Mouse (Mus musculus) spleen, adult 2 months (tissue): Measurements from ENCODE around the gene a. TPM values are rescaled to one million over a fixed set of nuclear protein-coding genes. Genes with fewer than 3 reads are reported as not detected.

Experiments
- DNase-seq, 2 experiments: peaks; one replicate each; pipeline versions ENCODE4 v3.0.0 to v3.0.0-alpha.2; 2012 to 2021; ENCODE audit warnings: low spot score in 2 of 2, low read depth in 1 of 2
- H3K27ac ChIP-seq: fragments of 200-500 bp; 2 replicates; pipeline ENCODE4 v1.5.1; 2012; ENCODE audit warnings: low read length, inconsistent platforms; ENCODE audit not compliant: insufficient read depth
- H3K27me3 ChIP-seq: fragments of 200-500 bp; 2 replicates; pipeline ENCODE4 v1.6.1; 2012; ENCODE audit warnings: mild to moderate bottlenecking, moderate library complexity, low read length, inconsistent platforms; ENCODE audit not compliant: control insufficient read depth, insufficient read depth
- H3K36me3 ChIP-seq: fragments of 200-500 bp; 2 replicates; pipeline ENCODE4 v1.6.1; 2012; ENCODE audit warnings: mild to moderate bottlenecking, low read length, inconsistent platforms; ENCODE audit not compliant: control insufficient read depth, insufficient read depth
- H3K4me1 ChIP-seq: fragments of 200-500 bp; 2 replicates; pipeline ENCODE4 v1.6.1; 2011; ENCODE audit warnings: inconsistent platforms; ENCODE audit not compliant: control insufficient read depth, insufficient read depth, insufficient read length
- H3K4me3 ChIP-seq: fragments of 200-500 bp; 2 replicates; pipeline ENCODE4 v1.5.1; 2011; ENCODE audit warnings: mild to moderate bottlenecking, inconsistent platforms; ENCODE audit not compliant: insufficient read depth, insufficient read length; ENCODE audit errors: extremely low read depth
- CTCF ChIP-seq: fragments of 200-500 bp; IDR thresholded peaks from 2 replicates; pipeline ENCODE4 v1.5.1; 2011; ENCODE audit warnings: mild to moderate bottlenecking, inconsistent platforms; ENCODE audit not compliant: insufficient read depth, insufficient read length, insufficient replicate concordance; ENCODE audit errors: extremely low read depth
- POLR2A ChIP-seq: fragments of 200-500 bp; IDR thresholded peaks from 2 replicates; pipeline ENCODE4 v1.6.1; 2011; ENCODE audit warnings: low read depth, low read length, inconsistent platforms
- WGBS: fragments of 180-500 bp; shearing (Covaris S2); methylation state at CpG from one replicate; pipeline ENCODE4 v1.1.7; 2018; 5-methylcytosine and 5-hydroxymethylcytosine counted together
- polyA plus RNA-seq: library from polyadenylated mRNA; depleted of rRNA; stranded (reverse); fragments of >200 nt; gene quantifications from 2 replicates; pipeline ENCODE4 v1.2.3, GENCODE M21; 2012

Gene a
- polyA plus RNA-seq, 1 experiment, result not detected

GRCm38 (mm10) chr2:154791661-154792642, 750 bp downstream of the a start:
- Histone ChIP-seq H3K36me3 (no peaks in the 10 kb centered on the region), H3K4me1 (peaks cover 7% of the 10 kb centered on the region; the same call in 1 of the 2 replicates), H3K27me3 (no peaks in the 10 kb centered on the region), H3K27ac (peak overlapping the region; percentile 99), H3K4me3 (peak overlapping the region; percentile 89)
- TF ChIP-seq CTCF (no peak), POLR2A (no peak)
- under 1% methylated on average over 66 of the region's 67 CpGs for WGBS
- DNase-seq, result peak in 1 of 2 experiments; percentile 77

- no peaks in the 10 kb centered on the region for H3K27me3 ChIP-seq
- 98% methylated on average over 1 of the region's 1 CpGs for WGBS
- DNase-seq, result no peak
- H3K27ac ChIP-seq, result no peak overlapping the region
- no peaks in the 10 kb centered on the region for H3K36me3 ChIP-seq
- no peak for TF ChIP-seq POLR2A
- TF ChIP-seq CTCF, result no peak
- no peak overlapping the region for H3K4me3 ChIP-seq
- peaks cover 5% of the 10 kb centered on the region for H3K4me1 ChIP-seq
Observed at GRCm38 (mm10) chr2:154803372-154803771, 12.2 kb downstream of the a start.

GRCm38 (mm10) chr2:154803845-154804244, 12.6 kb downstream of the a start:
- Histone ChIP-seq H3K4me3 (no peak overlapping the region), H3K27ac (no peak overlapping the region), H3K36me3 (no peaks in the 10 kb centered on the region), H3K27me3 (no peaks in the 10 kb centered on the region), H3K4me1 (peaks cover 5% of the 10 kb centered on the region)
- no peak for DNase-seq
- TF ChIP-seq POLR2A, result no peak
- TF ChIP-seq CTCF, result no peak
- 89% methylated on average over 4 of the region's 4 CpGs for WGBS

GRCm38 (mm10) chr2:154807689-154808088, 16.5 kb downstream of the a start:
- Histone ChIP-seq H3K4me1 (no peaks in the 10 kb centered on the region; the same call in 1 of the 2 replicates), H3K36me3 (no peaks in the 10 kb centered on the region), H3K4me3 (no peak overlapping the region), H3K27me3 (no peaks in the 10 kb centered on the region), H3K27ac (no peak overlapping the region)
- DNase-seq, result no peak
- TF ChIP-seq CTCF (no peak), POLR2A (no peak)
- WGBS, result 64% methylated on average over 1 of the region's 1 CpGs

- Histone ChIP-seq H3K27me3 (no peaks in the 10 kb centered on the region), H3K4me1 (no peaks in the 10 kb centered on the region; the same call in 1 of the 2 replicates), H3K27ac (no peak overlapping the region), H3K36me3 (no peaks in the 10 kb centered on the region), H3K4me3 (no peak overlapping the region)
- no peak for TF ChIP-seq CTCF
- TF ChIP-seq POLR2A, result no peak
- DNase-seq, result no peak
- WGBS, result 92% methylated on average over 1 of the region's 1 CpGs
Observed at GRCm38 (mm10) chr2:154809107-154809762, 18.0 kb downstream of the a start.

- DNase-seq, result no peak
- Histone ChIP-seq H3K4me1 (no peaks in the 10 kb centered on the region; the same call in none of the 2 replicates), H3K27ac (no peak overlapping the region), H3K36me3 (no peaks in the 10 kb centered on the region), H3K4me3 (no peak overlapping the region), H3K27me3 (no peaks in the 10 kb centered on the region)
- 82% methylated on average over 1 of the region's 1 CpGs for WGBS
- TF ChIP-seq CTCF (no peak), POLR2A (no peak)
Observed at GRCm38 (mm10) chr2:154810821-154811220, 19.6 kb downstream of the a start.
